Mouse (Mus musculus) ovary, postnatal 14 days (tissue): ENCODE results near the gene Nr5a2.

ENCODE experiments used
- DNase-seq: peaks from one replicate; pipeline ENCODE4 v3.0.0; 2022; ENCODE audit warnings: low spot score

The Nr5a2 gene

DNA sequence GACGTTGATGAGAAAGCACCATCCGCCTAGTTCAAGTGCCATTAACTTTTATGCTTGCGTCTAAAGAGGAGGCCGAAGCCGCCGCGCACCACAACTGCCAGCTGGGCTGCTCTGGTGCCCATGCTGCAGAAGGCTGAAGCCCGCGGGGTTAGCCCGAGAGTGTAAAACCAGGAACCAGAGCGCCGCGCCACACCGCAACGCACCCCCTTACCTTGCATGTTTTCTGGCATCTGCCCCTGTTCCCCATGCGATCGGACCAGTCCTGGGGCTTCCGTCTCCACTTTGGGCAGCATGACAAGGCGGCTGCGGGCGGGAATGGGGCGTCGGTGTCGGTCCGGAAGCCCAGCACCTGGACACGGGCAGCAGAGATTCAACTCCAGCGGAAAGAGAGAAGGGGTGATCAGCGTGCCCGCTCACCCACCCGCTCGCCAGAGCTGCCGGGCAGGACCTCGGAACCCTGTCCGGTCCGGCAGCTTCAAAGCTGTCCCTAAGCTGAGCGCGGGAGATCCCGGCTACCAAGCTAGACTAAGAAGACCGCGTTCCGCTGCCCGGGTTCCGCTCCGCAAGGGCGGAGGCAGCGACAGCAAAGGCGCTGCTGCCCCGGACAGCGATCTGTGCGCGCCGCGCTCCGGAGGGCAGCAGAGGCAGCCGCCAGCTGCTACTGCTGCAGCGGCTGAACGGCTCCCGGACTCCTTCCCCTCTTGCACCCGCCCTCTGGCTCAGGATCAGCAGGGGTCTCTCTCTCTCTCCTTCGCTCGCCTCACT lies 11.6 kb downstream of the Nr5a2 start:
- DNase-seq, result peak; percentile 31

GRCm38 (mm10) chr1:136948127-136948422 lies 12.2 kb downstream of the Nr5a2 start:
- DNase-seq, result no peak

- no peak for DNase-seq
Measured at GRCm38 (mm10) chr1:136947394-136948126, 12.7 kb downstream of the Nr5a2 start.

DNA sequence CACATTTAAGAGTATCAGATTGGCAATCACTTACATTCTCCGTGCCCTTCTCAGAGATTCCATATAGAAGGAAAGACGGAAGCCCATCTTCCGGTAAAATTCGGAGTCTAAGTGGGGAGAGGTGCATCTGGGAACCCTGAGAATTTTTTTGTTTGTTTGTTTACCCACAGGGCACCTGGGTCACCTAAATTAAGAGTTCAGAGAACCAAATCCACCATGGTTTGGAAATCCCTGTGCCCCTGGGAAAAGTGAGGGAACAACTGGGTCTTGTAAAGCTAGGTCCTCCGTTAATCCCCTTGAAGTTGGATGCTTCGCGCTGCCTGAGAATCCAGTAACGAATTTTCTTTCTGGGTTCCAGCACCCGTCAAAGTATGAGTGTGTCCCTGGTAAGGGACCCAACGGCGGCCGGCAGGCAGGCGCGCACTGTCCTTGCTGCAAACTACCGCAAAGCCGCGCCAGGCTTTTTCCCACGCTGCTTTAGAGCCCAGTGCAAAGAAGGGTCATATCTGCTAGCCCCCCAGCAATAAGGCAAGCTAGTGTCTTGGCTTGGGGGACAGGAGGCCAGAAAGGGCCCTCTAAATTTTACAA lies 13.3 kb downstream of the Nr5a2 start:
- DNase-seq, result no peak

DNA sequence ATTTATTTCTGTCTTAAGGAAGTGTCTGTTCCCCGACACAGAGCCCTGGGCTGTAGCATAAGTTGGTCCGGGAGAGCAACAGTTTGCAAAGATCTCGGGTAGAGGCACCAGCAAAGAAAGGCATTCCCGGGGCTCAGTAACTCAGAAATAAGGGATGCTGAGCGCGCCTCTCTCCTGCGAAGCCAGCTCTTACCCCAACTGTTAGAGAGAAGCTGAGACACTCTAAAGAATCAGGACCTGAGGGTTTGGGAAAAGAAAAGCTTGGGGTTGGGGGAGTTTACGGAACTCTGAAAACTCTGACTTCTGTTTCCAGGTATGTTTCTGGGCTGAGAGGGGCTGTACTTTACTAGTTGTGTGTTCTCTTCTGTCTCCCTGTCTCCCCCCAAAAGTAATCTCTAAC lies 13.8 kb downstream of the Nr5a2 start:
- DNase-seq, result no peak

- no peak for DNase-seq
Measured at GRCm38 (mm10) chr1:136945876-136946275, 14.4 kb downstream of the Nr5a2 start.

GRCm38 (mm10) chr1:136945426-136945825 lies 14.8 kb downstream of the Nr5a2 start:
- DNase-seq, result no peak

DNA sequence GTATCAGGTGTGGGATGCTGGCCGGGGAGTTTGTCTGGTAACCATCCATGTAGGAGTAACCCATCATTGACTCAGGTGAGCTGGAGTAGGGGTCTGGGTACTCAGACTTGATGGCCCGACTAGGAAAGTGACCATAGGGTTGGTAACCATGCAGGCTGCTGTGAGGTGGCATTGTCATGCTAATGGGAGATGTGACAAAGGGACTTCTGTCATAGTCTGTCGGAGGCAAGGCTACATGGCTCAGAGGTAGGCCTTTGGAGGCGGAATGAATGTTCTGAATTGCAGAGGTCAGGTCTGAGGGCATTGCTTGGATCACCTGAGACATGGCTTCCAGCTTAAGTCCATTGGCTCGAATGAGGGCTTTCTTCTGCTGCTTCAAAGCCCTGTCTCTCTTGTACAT lies 19.6 kb downstream of the Nr5a2 start:
- no peak for DNase-seq

GRCm38 (mm10) chr1:136939220-136939619 lies 21.0 kb downstream of the Nr5a2 start:
- no peak for DNase-seq

GRCm38 (mm10) chr1:136935960-136936324 lies 24.3 kb downstream of the Nr5a2 start:
- DNase-seq, result no peak

DNA sequence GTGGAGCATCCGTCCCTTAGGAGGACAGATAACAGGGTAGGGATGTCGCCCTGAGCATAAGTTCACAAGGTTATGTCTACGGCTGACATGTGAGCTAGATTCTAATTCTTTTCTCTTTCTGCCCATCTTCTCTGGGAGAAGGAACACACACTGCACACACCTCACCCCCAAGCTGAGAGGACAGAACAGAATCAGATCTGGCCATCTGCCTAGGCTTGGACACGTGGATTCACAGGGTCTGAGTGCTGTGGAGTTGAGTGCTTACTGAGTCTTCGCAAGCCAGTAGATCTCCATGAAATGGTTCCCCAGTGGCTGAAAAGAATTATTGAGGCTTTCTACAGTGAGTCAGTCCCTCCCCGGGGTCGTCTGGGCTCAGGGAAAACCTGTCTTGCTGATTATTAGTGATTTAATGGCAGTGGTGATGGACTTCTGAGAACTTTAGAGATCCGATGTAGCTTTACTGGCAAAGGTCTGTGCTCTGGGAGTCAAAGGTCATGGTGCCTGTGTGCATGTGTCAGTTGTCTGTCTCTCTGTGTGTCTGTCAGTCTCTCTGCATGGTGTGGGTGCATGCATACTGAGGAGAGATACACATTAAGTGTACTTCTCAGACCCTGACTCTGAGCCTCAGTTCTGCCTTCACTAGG lies 24.8 kb downstream of the Nr5a2 start:
- DNase-seq, result no peak

DNA sequence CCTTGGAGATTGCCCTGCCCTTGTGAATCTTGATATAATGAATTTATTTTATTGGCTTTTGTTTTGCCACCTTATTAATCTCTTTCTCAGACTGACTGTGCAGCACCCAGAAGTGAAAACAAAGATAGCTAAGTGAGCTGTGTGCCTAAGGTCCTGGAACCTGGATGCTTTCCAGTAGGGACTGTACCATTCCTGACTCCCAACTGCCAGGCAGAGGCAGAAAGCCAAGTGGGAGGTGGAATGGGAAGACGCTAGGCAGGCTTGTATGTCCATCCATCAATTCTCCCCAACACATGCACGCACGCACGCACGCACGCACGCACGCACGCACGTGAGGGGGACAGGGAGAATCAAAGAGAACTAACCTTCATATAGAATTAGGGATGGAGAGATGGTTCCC lies 26.2 kb downstream of the Nr5a2 start:
- DNase-seq, result no peak

DNA sequence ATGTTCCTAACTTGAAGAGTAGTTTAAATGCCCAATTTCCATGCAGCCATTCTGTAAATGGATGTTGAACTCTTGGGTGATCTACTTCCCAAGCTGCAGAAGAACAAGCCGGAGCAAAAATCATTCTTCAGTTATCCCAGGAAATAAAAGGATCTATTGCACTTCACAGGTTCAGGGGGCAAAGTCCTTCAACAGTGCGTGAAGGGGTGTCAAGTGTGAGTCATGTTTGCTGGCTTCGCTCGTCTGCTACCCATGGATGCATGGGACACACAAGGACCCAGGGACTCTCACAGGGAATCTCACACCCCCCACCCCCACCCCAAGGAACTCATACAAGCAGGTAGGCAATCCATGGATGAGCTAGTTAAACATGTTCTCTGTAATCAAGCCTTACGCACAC lies 29.2 kb downstream of the Nr5a2 start:
- DNase-seq, result no peak

GRCm38 (mm10) chr1:136929743-136930142 lies 30.5 kb downstream of the Nr5a2 start:
- no peak for DNase-seq

DNA sequence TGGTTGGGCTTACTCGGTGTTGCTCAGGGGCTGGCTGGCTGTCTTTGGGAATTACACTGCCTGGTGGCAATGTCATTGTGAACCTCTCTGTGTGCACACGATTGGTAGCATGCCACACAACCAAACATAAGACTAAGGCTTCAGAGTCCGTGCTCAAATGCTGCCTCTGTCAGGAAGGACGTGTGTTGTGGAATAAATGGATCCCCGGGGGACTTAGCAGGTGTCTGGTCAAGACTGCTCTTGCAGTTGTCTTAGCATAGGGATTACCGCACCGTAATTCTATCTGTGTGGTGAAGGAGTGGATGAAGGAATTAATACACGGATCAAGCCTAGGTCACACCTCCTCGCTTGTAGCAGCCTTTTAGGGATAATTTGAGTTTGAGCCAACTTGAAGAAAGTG lies 32.8 kb downstream of the Nr5a2 start:
- DNase-seq, result no peak

GRCm38 (mm10) chr1:136926026-136926425 lies 34.2 kb downstream of the Nr5a2 start:
- DNase-seq, result no peak

GRCm38 (mm10) chr1:136920089-136920488 lies 40.2 kb downstream of the Nr5a2 start:
- DNase-seq, result no peak

- DNase-seq, result no peak
Measured at GRCm38 (mm10) chr1:136918791-136919190, 41.5 kb downstream of the Nr5a2 start.

DNA sequence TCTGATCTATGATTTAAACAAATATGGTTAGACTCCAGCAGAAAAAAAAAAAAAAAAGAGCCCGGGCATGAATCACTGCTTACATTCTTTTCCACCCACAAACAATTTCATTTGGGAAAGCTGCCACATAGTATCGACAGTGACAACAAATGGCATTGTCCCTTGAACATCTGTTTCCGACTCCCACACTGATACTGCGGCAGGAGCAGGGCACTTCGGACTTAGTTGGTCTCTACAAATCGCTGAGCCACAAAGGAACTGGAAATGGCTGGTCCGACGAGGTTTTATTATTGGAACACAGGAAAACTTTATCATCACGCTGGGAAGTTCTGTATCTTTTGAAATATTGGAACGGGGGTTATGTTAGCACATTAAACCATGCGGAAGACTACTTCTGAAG lies 44.8 kb downstream of the Nr5a2 start:
- no peak for DNase-seq

DNA sequence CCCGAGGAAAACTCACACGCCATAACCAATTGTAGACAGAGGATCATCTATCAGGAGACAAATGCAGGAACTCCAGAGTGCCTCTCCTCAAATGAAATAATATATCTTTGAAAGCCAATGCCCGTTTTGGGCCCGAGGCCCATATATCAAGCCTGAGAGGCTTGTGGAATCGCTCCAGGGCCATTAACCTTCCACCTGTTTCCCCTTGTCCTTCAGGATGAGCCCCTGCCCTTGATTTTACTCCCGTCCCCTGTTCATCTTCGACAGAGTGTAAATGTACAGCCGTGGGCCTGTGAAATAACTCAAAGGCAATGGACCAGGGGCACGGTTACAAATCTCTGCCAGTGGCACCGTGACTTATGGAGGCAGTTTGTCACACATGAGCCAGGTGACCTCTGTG lies 48.3 kb downstream of the Nr5a2 start:
- DNase-seq, result no peak

DNA sequence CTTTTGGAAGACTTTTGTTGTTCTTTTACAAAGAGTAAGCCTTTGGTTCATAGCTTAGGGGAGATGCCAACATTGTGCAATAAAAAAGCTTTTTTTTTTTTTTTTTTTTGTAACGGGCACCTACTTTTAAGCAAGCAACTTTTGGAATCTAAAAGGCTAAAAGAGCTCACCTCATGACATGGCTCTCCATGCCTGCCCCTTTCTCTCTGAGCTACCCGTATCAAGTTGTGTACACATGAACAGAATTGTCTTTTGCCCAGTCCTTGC lies 48.7 kb downstream of the Nr5a2 start:
- no peak for DNase-seq

DNA sequence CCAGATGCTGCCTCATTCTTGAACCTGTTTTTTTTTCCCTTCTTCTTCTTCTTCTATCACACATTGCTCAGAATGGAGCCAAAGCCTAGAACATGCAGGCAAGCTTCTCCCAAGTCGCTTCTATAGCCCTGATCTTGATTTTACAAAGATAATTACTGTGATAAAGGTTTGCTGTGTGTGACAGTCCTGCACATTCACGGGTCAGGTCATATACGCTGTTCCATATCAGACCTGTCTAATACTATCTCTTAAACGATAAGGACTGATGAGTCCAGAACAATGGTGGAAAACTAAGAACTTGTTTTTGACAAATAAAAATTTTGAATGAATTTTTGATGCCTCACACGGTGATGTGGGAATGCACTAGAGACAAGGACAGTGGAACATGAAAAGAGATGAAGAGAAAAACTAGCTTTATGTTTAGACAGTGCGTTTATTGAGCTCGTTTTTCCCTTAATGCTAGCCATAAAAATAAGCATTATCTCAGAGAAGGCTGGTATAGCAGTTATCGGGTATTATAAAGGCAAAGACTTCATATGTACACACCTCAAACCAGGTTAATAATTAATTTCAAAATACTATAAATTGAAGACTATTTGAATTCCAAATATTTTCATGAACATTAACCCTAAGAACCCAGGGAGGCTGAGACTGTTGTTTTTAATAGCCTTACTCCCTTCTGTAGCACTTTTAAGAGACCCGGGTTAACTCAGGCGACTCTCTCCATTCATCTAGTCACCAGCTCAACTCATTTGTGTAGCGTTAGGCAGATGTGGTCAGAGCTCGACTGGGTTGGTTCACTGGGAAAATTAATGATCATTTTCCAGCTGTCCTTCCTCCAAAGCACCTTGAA lies 49.3 kb downstream of the Nr5a2 start:
- no peak for DNase-seq
